Mouse (Mus musculus) kidney, postnatal 25 days (tissue): ENCODE measurements around the gene Tcf23.
A peak's percentile ranks its signal among the peaks of the same experiment; 100 is the strongest.

Experiments used
- DNase-seq, 2 experiments: peaks; one replicate each; pipeline ENCODE4 v3.0.0; 2021; ENCODE audit warnings: mixed read lengths in 2 of 2

Tcf23 gene

GRCm38 (mm10) chr5:30950451-30950850 lies 18.0 kb upstream of the Tcf23 start:
- no peak for DNase-seq

GRCm38 (mm10) chr5:30950922-30951321 lies 17.5 kb upstream of the Tcf23 start:
- DNase-seq: no peak

GRCm38 (mm10) chr5:30951706-30952105 lies 16.8 kb upstream of the Tcf23 start:
- DNase-seq: no peak

- no peak for DNase-seq
Observed at GRCm38 (mm10) chr5:30952551-30952950, 15.9 kb upstream of the Tcf23 start.

DNA sequence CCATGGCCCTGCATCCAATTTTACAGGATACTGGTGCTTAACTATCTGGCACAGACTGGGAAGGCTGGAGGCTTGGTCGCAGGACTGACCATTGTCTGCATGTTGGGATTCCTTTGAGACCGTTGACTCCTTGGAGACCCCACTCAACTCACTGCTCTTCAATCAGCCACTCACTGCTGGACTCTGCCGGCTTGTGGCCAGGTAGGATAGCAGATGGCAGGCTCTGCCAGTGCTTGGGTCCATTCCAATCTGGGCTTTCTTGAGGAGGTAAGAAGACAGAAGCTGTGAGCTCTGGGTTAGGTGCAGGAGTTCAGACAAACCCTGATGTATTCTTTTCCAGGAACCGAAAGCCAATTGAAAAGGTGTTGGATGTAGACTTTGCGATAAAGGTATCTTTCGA lies 14.4 kb upstream of the Tcf23 start:
- no peak for DNase-seq

DNA sequence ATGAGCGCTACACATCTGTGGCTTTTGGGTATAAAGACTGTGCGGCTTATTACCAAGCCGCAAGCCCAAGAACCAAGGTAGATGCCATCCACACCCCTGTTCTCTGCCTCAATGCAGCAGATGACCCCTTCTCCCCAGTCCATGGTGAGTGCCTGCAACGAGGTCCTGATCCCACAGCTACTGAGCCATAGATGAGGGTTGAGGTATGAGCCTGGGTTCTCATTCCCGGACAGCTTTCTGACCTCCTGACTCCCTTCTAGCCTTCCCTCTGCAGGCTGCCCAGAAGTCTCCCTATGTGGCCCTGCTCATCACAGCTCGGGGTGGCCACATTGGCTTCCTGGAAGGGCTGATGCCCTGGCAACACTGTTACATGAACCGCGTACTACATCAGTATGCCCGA lies 13.9 kb upstream of the Tcf23 start:
- no peak for DNase-seq

GRCm38 (mm10) chr5:30955751-30956150 lies 12.7 kb upstream of the Tcf23 start:
- no peak for DNase-seq

DNA sequence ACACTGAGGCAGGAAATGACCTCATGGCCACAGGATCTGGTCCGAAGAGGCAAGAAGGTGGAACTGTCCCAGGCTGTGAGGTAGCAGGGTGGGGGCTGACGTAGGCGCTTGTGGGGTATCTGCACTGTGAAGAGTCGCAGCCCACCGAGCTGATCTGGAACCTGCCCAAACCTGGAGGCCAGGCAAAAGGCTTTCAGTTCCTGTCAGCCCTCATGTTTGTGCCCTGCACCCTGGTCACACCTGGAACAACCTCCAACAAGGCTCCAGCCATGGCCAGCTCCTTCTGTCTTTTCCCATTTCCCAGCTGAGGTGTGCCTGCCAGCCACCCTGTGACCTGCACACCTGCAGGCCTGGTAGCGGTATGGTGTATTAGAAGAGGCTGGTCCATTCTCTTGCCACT lies 10.6 kb upstream of the Tcf23 start:
- no peak for DNase-seq

- DNase-seq: peak; percentile 69 to 83
Observed at GRCm38 (mm10) chr5:30959198-30959854, 9.1 kb upstream of the Tcf23 start.

DNA sequence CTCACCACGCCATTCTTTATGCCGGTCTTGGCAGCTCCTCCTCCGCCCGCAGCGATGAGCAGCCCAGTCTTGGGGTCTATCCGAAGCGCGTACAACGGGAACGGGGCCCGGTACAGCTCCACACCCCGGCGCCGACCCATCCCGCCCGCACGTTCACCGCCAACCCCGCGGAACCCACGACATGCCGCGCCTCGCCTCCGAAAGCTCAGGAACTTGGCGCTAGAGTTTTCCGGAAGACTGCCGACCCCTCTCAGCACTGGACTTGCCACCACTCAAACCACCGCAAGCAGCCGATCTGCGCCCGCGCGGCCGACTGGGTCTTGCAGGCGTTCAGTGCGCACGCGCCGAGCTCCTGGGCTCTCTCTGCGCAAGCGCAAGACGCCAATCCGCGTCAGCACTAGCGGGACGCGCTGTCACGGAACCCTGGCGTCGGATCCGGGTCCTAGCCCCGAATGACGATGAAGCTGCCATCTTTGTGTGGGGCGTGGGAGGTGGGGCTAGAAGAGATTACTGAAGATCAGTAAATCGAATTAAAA lies 8.4 kb upstream of the Tcf23 start, which contains the start of gene Preb:
Preb (minus strand) TSS at position 396 of the 536 bp plus-strand sequence.
- DNase-seq: peak; percentile 98 to 99

- no peak for DNase-seq
Observed at GRCm38 (mm10) chr5:30960814-30961213, 7.6 kb upstream of the Tcf23 start.

GRCm38 (mm10) chr5:30961545-30962505 lies 6.6 kb upstream of the Tcf23 start:
- peak in 1 of 2 experiments; percentile 54 for DNase-seq

DNA sequence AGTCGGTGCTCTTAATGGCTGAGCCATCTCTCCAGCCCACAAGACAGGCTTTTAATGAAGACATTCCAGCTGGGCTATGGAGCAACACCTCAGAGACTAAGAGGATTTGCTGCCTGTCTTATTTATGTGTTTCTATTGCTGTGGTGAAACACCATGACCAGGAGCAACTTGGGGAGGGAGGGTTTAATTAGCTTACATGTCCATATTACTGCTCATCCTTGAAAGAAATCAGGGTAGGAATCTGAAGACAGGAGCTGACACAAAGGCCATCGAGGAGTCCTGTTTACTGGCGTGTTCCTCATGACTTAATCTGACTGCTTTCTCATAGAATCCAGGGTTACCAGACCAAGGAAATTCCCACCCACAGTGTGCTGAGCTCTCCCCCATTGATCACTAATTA lies 4.5 kb upstream of the Tcf23 start:
- no peak for DNase-seq

- no peak for DNase-seq
Observed at GRCm38 (mm10) chr5:30966189-30966588, 2.3 kb upstream of the Tcf23 start.

DNA sequence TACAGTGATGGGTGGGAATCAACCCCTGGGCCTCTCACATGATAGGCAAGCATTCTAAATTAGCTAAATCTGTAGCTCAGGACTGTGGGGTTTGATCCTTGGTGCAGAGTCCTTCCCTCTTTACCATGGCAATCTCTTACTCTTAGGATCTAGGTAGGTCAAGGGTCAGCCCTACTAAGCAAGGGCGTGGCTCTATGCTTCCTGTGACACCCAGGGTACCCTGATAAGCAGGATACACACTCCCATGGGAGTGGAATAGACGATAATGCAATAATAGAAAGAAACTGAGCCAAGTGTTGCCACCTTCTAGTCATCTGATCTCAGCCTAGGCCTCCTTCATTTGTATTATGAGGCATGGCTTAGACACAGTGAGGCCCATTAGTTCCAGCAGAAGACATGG lies 978 bp downstream of the Tcf23 start:
- DNase-seq: no peak

GRCm38 (mm10) chr5:30974870-30975656 lies 6.6 kb downstream of the Tcf23 start:
- peak; percentile 46 to 78 for DNase-seq

DNA sequence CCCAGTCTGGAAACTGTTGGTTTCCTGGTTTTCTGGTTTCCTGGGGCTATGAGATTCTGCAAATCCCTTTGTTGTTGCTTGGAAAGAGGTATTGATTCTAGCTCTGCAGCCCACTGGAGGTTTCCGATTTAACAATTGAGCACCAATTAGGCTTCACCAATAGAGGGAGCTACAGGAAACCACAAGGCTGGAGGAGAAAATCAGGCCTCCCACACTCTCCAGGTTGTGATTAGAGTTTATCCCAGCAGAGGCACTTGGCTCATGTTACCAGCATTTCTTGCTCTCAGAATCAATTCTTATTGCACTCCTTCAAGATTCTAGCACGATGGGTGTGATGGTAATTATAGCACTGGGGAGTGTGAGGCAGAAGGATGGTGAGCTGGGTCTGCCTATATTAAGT lies 13.9 kb downstream of the Tcf23 start:
- DNase-seq: peak in 1 of 2 experiments; percentile 25

DNA sequence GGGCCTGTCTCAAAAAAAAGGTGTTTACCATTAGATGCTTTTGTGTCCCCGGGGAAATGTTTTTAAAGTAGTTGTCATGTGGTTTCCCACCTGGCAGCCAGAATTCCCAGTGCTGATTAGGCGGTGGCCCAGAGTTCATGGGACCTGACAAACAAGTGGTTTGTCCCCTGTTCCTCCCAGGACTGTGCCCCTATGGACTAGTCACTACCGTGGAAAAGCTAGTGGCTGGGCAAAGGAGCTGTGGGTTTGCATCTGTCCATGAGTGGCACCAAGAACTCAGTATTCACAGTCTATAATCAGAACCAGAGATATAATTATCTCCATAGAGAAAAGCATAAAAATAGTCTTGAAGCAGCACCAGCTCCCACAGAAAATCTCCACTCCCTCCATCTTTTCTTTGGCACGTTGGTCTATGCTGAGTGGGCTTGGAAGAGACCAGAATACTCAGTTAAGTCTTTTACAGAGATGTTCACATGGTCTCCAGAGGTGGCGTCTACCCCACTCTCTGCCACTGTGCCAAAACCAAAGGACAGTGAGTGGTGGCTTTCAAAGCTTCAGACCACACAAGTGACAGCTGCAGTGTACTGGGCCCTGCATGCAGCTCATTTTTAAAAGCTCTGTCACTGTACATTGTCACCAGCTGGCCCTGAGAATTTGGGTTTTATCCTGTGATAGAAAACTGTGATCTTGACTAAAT lies 24.7 kb downstream of the Tcf23 start:
- no peak for DNase-seq

DNA sequence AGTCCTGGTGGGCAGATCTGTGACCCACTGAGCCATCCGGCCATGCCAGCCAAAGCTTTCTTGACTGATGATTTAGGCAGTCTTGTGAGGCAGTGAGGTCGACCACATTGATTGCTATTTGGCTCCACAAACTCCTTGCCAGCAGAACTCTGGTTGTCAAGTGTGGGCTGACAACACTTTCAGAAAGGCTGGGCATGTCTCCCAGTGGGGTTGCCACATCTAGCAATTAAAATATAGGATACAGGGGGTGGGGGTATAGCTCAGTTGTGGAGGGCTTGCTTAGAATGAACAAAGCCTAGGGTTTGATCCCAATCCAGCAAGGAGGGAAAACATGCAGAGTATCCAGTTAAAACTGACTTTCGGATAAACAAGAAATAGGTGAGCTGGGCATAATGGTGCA lies 25.6 kb downstream of the Tcf23 start:
- no peak for DNase-seq

DNA sequence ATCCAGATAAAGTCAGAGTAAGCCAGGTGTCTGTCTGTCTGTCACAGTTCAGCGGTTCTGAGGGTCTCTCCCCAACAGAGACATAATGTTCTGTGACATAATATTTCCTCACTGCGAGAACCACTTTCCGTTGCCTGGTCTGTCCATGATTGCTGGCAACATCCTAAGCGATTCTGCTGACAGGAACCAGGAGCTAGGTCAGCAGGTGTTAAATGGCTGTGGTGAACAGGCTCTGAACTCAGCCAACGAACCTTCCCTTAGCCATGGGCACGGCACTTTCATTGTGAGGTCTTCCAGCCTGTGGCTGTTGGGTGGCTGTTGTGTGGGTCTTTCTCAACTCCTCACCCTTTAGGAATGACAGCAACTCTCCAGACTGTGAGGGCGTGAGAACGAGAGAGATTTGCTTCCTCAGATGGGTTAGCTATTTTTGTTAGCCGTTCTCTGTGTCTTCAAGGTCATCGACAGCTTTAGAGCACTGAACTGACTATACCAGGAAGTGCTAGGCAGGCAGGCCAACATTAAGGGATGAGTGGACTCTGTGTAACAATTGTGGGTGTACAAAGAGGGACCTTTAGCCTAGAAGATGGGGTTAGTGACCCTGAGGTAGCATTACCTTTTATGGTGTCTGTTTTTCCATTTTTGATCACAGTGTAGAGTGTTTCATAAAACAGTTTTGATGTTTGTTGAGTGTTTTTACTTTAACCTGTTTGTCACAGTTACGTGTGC lies 26.6 kb downstream of the Tcf23 start:
- DNase-seq: no peak

- DNase-seq: peak; percentile 48 to 58
Observed at GRCm38 (mm10) chr5:30998306-30998705, 29.8 kb downstream of the Tcf23 start.

- DNase-seq: no peak
Observed at GRCm38 (mm10) chr5:30999324-30999723, 30.9 kb downstream of the Tcf23 start.
